Mouse (Mus musculus): Measurements from ENCODE around the gene Svep1. TPM values are rescaled to one million over a fixed set of nuclear protein-coding genes. Genes with fewer than 3 reads are reported as not detected.

Gene Svep1
- total RNA-seq, 2 experiments from 2014 or later, result 5.7 to 6.3 TPM

DNA sequence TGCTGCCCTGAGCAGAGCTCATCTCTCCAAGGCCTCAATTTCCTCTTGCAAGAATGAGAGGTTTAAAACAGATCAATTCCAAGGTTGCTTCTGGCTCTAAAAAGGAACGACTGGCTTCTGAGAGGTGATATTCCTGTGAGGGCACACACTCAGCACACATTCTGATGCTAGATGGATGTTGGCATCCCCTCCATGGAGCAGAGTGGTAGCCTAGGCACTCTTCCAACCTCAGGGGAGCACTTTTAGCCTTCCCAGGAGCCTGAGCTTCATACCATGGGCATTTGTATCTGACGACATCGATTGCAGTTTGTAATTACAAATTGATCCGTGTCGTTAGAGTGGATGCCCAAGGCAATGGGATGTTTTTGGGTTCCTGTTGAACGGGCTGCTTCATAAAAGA, 33.3 kb downstream of the Svep1 start:
- DNase-seq (ENCODE audit: low spot score), result no peak

GRCm38 (mm10) chr4:58170430-58170829, 36.2 kb downstream of the Svep1 start:
- peak; percentile 46 for DNase-seq (ENCODE audit: low spot score)

- no peak for DNase-seq (ENCODE audit: low spot score)
These were observed 36.7 kb downstream of the Svep1 start for GRCm38 (mm10) chr4:58169918-58170317.

GRCm38 (mm10) chr4:58168366-58168765, 38.3 kb downstream of the Svep1 start:
- DNase-seq (ENCODE audit: low spot score), result peak; percentile 66

- DNase-seq (ENCODE audit: low spot score), result no peak
These were observed 40.9 kb downstream of the Svep1 start for GRCm38 (mm10) chr4:58165711-58166110.

DNA sequence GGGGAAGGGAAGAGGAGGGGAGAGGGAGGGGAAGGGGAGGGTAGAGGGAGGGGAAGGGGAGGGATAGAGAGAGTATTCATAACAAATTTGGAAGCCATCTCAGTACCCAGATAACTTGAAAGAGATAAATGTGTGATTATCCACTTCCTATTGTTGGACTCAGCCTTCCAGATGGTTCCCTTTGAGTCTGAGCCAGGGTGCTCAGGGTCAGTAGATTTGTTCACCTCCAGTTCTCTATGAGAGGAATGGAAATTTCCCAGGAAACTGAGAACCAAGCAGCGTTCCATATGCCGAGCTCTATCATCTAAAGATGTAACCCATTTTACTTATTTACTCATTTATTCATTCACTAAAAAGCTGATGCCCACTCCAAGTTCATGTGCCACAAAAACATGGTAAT, 44.8 kb downstream of the Svep1 start:
- no peak for DNase-seq (ENCODE audit: low spot score)

DNA sequence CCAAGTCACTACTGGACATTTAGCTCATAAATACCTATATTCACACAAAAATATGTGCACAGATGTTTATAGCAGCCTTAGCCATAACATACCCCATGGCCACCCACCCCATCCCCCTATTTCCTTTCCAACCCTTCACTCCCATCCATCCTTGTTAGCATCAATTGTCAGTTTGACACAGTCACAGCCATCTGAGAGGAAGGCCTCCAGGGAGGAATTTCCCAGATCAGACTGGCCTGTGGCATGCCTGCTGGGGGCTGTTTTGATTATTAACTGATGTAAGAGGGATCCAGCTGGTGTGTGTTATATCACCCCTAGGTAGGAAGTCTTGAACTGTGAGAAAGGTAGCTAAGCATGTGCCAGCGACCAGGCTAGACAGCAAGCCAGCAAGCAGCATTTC, 47.1 kb downstream of the Svep1 start:
- no peak for DNase-seq (ENCODE audit: low spot score)

GRCm38 (mm10) chr4:58150301-58150700, 56.4 kb downstream of the Svep1 start:
- no peak for DNase-seq (ENCODE audit: low spot score)

GRCm38 (mm10) chr4:58149186-58149585, 57.5 kb downstream of the Svep1 start:
- no peak for DNase-seq (ENCODE audit: low spot score)

GRCm38 (mm10) chr4:58148547-58148946, 58.1 kb downstream of the Svep1 start:
- DNase-seq (ENCODE audit: low spot score), result no peak

- no peak for DNase-seq (ENCODE audit: low spot score)
These were observed 60.0 kb downstream of the Svep1 start for GRCm38 (mm10) chr4:58146676-58147075.

GRCm38 (mm10) chr4:58139764-58140556, 66.7 kb downstream of the Svep1 start:
- no peak for DNase-seq (ENCODE audit: low spot score)

GRCm38 (mm10) chr4:58139241-58139640, 67.4 kb downstream of the Svep1 start:
- no peak for DNase-seq (ENCODE audit: low spot score)

DNA sequence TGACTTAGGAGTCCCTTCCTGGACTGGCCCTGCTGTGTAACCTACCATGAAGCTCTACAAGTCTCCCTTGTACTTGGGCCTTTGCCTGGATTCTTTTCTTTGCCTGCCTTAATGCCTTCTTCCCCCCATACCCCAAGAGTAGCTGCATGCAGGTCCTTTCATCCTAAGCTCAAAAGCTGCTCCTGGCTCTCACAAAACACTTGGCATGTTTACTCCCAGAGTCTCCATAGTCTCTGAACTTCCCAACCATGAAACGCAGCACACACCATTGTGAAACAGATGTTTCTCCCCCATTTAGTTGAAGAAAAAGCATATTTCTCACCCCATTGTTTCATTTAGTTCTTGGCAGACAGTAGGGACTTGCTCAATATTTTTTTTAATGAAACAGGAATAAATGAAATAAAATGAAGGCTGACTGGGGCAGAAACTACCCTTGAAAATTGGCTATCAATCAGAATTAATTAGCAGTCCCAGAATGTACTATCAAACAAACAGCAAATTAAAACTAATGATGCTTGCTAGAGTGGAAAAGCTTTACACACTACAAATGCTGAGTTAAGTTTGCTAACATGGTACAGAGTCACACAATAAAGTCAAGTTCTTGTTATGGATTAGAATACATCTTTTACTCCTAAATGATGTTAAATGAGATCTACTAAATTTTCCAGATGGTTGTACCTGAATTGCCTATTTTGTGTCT, 72.9 kb downstream of the Svep1 start:
- DNase-seq (ENCODE audit: low spot score), result no peak

- no peak for DNase-seq (ENCODE audit: low spot score)
These were observed 76.8 kb downstream of the Svep1 start for GRCm38 (mm10) chr4:58129844-58130243.

DNA sequence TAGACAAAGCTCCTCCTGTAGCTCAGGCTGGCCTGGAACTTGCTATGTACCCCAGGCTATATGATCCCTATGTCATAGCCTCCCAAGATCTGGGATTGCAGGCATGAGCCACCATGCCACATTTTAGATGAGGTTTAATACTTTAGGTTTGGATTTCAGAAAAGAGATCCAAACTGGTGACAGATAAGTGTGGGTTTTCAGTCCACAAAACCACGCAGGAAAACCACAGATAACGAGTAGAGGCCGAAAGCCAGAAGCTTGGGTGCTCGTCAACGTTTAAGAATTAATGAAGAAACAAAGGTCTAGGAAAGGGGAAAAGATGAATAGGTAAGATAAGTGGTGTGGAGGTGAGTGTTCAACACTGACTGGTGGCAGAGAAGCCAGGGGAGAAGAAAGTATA, 79.6 kb downstream of the Svep1 start:
- DNase-seq (ENCODE audit: low spot score), result no peak

GRCm38 (mm10) chr4:58115452-58115851, 91.2 kb downstream of the Svep1 start:
- no peak for DNase-seq (ENCODE audit: low spot score)

- no peak for DNase-seq (ENCODE audit: low spot score)
These were observed 95.7 kb downstream of the Svep1 start for GRCm38 (mm10) chr4:58111008-58111407.

GRCm38 (mm10) chr4:58109793-58110192, 96.9 kb downstream of the Svep1 start:
- no peak for DNase-seq (ENCODE audit: low spot score)

- DNase-seq (ENCODE audit: low spot score), result no peak
These were observed 98.3 kb downstream of the Svep1 start for GRCm38 (mm10) chr4:58108364-58108763.

GRCm38 (mm10) chr4:58097732-58098131, 108.9 kb downstream of the Svep1 start:
- no peak for DNase-seq (ENCODE audit: low spot score)

DNA sequence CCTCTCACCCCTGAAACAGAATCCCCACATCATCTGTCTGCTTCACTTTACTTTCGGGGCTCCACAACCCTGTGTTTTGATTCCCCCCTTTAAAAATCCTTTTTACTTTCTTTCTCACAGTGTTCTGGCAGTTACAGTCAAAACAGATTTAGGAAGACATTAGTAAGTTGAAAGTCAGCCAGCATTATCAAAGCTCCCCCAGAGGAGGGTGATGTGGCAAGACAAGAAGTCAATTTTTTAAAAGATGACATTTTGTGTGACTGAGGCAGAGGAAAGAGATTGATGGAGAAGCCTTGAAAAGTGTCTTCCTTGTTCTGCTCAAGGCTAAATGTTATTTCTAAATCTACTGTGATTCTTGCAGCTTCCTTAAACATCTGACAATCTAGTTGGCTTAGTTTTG, 119.9 kb downstream of the Svep1 start:
- DNase-seq (ENCODE audit: low spot score), result no peak

DNA sequence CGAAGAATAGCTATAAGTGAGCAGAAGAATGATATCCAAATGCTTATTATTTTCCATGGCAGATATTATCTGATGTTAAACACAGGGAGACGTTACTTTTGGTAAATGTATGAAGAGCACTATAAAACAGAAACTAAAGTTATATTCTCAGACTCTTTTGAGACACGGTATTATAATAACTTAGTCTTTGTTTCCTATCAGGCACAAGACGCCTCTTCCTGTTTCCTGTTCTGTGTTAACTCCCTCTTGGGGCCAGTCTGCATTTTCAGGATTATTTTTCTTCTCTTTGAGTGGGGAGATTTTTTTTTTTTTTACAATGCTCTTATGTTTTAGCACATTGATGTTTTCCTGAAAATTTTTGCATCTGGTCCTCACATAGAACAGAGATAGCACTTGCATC, 120.5 kb downstream of the Svep1 start:
- DNase-seq (ENCODE audit: low spot score), result no peak
